Mouse (Mus musculus) cerebellum, adult 2 months (tissue): ENCODE data around the gene Nt5c2. TPM values are rescaled to one million over a fixed set of nuclear protein-coding genes. Genes with fewer than 3 reads are reported as not detected.

ENCODE experiments used
- DNase-seq, 2 experiments: peaks; one replicate each; pipeline ENCODE4 v3.0.0; 2021
- H3K27ac ChIP-seq: fragments of 200-500 bp; 2 replicates; pipeline ENCODE4 v1.5.1; 2012; ENCODE audit warnings: low read length, control low read depth, inconsistent platforms; ENCODE audit not compliant: insufficient read depth
- H3K27me3 ChIP-seq: fragments of 200-500 bp; 2 replicates; pipeline ENCODE4 v1.6.1; 2012; ENCODE audit warnings: inconsistent platforms, mild to moderate bottlenecking, low read length, moderate library complexity; ENCODE audit not compliant: control insufficient read depth, insufficient read depth
- H3K4me1 ChIP-seq: fragments of 200-500 bp; 2 replicates; pipeline ENCODE4 v1.6.1; 2011; ENCODE audit warnings: low read length; ENCODE audit not compliant: control insufficient read depth, insufficient read depth
- H3K4me3 ChIP-seq: fragments of 200-500 bp; replicated peaks from 2 replicates; pipeline ENCODE3; 2011; ENCODE audit warnings: mild to moderate bottlenecking, low read depth, low read length, control low read depth; ENCODE audit not compliant: insufficient read depth
- CTCF ChIP-seq: fragments of 200-500 bp; IDR thresholded peaks from 2 replicates; pipeline ENCODE4 v1.5.1; 2011; ENCODE audit warnings: low read depth, mild to moderate bottlenecking, control low read depth, low read length, moderate library complexity, borderline replicate concordance; ENCODE audit not compliant: insufficient read depth
- POLR2A ChIP-seq: fragments of 200-500 bp; IDR thresholded peaks from 2 replicates; pipeline ENCODE4 v1.6.1; 2011; ENCODE audit warnings: low read length, control low read depth, borderline replicate concordance; ENCODE audit not compliant: insufficient read depth
- WGBS: fragments of 180-500 bp; shearing (Covaris S2); methylation state at CpG from one replicate; pipeline ENCODE4 v1.1.7; 2018; 5-methylcytosine and 5-hydroxymethylcytosine counted together
- polyA plus RNA-seq: library from polyadenylated mRNA; depleted of rRNA; stranded (reverse); fragments of >200 nt; gene quantifications from 2 replicates; pipeline ENCODE4 v1.2.3, GENCODE M21; 2012

Nt5c2 gene
- polyA plus RNA-seq, 1 experiment: 49.3 TPM

DNA sequence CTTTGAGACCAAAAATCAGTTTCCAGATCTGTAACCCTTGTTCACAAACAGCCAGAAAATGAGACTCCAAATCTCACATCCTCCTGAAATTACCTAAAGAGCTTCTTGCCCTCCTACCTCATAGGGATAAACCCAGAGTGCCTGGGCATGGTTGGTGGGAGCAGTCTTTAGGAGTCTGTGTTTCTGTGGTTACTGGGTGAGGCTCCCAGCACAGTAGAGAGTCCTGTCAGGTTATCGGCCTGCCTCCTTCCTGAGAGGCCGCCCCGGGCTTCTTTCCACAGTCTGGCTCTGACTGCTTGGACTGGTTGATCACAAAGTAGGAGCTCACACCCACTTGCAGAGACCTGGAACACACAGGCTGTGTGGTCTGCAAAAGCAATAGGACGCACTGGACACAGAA lies 149.6 kb downstream of the Nt5c2 start:
- Histone ChIP-seq H3K27ac (no peak overlapping the region), H3K4me3 (no peak overlapping the region), H3K27me3 (no peaks in the 10 kb centered on the region), H3K4me1 (peaks cover 8% of the 10 kb centered on the region)
- DNase-seq: no peak
- TF ChIP-seq CTCF (no peak), POLR2A (no peak)
- WGBS: 86% methylated on average over 4 of the region's 4 CpGs

DNA sequence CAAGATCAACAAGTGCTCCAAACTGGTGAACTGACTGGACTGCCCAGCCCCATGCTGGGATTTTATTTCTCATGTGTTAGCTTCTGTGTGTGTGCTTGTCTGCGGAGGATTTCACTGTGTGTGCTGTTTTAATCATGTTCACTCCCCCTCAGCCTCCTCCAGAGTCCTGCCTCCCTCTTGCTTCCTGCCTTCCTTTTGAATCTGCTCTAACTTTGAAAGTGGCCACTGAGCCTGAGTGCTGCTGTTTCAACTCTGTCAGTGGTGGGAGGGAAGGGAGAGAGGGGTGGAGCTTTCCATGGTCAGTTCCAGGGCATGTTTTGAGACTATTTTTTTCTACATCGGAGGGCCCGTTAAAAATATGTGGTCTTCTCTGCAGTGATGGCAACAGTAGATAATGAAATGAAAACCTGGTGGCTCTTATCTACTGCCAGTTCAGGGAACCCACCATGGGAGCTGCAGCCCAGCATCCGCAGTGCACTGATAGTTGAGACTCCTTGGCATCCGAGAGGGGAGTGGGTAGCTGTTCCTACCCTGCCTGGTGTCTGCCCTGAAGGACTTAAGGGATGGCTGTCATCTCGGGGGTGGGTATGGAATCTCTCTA lies 150.1 kb downstream of the Nt5c2 start:
- Histone ChIP-seq H3K27me3 (no peaks in the 10 kb centered on the region), H3K4me3 (no peak overlapping the region), H3K27ac (no peak overlapping the region), H3K4me1 (peaks cover 8% of the 10 kb centered on the region)
- DNase-seq: no peak
- WGBS: 74% methylated on average over 6 of the region's 6 CpGs
- TF ChIP-seq CTCF: no peak
- no peak for TF ChIP-seq POLR2A

DNA sequence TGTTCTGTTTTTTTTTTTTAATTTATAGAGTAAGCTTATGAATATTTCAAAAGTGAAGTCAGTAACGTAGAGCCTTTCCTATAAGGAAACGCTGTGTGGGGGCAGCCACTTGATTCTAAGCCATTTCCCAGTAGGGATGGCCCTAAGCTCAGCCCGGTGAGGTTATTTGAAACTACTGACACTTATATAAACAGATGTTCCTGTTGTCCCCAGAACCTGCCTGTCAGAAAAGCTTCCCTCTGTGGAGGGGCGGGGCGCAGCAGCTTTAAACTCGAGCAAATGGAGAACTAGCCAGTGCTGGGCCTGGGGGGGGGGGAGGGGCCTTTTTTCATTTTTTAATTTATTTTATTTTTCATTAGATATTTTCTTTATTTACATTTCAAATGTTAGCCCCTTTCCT lies 150.9 kb downstream of the Nt5c2 start:
- H3K4me3 ChIP-seq: no peak overlapping the region
- no peaks in the 10 kb centered on the region for H3K27me3 ChIP-seq
- no peak for DNase-seq
- H3K27ac ChIP-seq: no peak overlapping the region
- no peak for TF ChIP-seq POLR2A
- no peak for TF ChIP-seq CTCF
- WGBS: 83% methylated on average over 6 of the region's 6 CpGs
- H3K4me1 ChIP-seq: peaks cover 8% of the 10 kb centered on the region

DNA sequence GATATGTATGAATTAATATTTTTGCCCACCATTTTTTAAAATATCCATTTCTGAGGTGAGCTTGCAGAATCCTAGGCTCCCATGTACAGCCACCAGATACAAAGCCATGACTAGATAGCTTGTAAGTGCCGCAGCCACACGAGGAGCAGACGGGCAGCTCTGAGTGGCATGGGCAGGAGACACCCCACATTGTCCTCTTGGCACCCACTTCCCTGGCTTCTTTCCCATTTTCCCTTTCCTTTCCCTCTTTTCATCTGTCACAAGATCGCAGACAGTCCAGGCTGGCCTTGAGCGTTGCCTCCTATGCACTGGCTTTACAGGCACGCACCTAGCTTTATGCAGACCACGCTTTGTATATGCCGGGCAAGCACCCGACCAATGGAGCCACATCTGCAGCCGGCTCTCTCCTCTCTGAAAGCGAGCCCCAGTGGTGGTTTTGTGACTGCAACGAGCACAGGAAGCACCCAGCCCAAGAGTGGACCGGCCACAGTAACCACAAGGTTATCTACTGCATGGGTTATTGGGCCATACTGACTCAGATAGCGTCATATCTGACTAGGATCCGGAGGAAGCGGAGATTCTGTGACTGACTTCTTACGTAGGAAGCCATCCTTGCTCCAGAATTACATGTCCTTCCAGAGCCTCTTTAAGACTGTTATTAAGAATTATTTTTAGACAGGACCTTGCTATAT lies 151.6 kb downstream of the Nt5c2 start:
- DNase-seq: peak; percentile 61 to 78
- WGBS: 53% methylated on average over 17 of the region's 17 CpGs
- no peaks in the 10 kb centered on the region for H3K27me3 ChIP-seq
- H3K27ac ChIP-seq: no peak overlapping the region
- H3K4me1 ChIP-seq: peaks cover 8% of the 10 kb centered on the region
- no peak overlapping the region for H3K4me3 ChIP-seq
- TF ChIP-seq POLR2A: no peak
- no peak for TF ChIP-seq CTCF

- Histone ChIP-seq H3K4me3 (no peak overlapping the region), H3K4me1 (peaks cover 8% of the 10 kb centered on the region), H3K27ac (no peak overlapping the region), H3K27me3 (no peaks in the 10 kb centered on the region)
- DNase-seq: no peak
- TF ChIP-seq POLR2A (no peak), CTCF (no peak)
- 65% methylated on average over 3 of the region's 3 CpGs for WGBS
Measured at GRCm38 (mm10) chr19:46862556-46862955, 152.4 kb downstream of the Nt5c2 start.

- WGBS: 68% methylated on average over 7 of the region's 7 CpGs
- H3K27me3 ChIP-seq: no peaks in the 10 kb centered on the region
- H3K4me3 ChIP-seq: no peak overlapping the region
- no peak overlapping the region for H3K27ac ChIP-seq
- TF ChIP-seq CTCF (no peak), POLR2A (no peak)
- DNase-seq: no peak
- H3K4me1 ChIP-seq: peaks cover under 1% of the 10 kb centered on the region; the same call in 1 of the 2 replicates
Measured at GRCm38 (mm10) chr19:46858200-46858599, 156.8 kb downstream of the Nt5c2 start.

DNA sequence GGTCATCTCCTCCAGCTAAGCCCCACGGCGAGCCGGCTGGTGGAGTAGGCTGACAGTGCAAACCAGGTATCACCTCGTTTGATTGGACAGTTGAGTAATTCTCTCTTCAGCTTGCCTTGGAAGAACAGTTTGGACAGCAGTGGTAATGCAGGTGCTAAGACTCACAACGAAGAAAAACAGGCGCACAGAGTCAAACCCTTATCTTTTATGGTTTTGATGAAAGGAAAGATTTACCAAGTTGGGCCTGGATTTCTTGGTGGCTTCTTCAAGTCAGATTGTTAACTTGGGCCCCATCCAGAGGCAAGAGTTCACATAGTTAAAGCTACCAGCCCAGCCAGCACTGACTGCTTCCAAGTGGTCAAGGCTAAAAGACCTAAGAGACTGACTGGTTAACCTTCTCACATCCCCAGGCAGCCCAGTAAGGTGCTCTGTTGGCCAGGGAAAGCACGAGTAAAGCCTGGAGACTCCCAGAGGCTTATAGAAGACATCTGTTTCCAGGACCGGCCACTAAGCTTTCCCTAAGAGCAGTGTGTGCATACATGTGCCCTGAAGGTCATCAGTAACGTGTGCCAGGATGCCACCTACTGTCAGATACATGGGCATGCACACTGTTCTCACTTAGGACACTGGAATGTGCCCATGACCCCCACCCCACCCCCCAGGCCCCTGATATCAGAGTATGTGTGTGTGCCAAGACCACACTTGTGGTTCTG lies 157.5 kb downstream of the Nt5c2 start:
- 60% methylated on average over 9 of the region's 9 CpGs for WGBS
- Histone ChIP-seq H3K27me3 (no peaks in the 10 kb centered on the region), H3K27ac (no peak overlapping the region), H3K4me1 (no peaks in the 10 kb centered on the region), H3K4me3 (no peak overlapping the region)
- TF ChIP-seq POLR2A (no peak), CTCF (peak; percentile 48; the same call in 1 of the 2 replicates)
- DNase-seq: no peak
